Mouse (Mus musculus) left cerebral cortex, adult 11 months (tissue): Measurements from ENCODE around the gene Tapbpl.

Experiments used
- DNase-seq: peaks from one replicate; pipeline ENCODE4 v3.0.0; 2022; ENCODE audit warnings: low spot score

The Tapbpl gene

DNA sequence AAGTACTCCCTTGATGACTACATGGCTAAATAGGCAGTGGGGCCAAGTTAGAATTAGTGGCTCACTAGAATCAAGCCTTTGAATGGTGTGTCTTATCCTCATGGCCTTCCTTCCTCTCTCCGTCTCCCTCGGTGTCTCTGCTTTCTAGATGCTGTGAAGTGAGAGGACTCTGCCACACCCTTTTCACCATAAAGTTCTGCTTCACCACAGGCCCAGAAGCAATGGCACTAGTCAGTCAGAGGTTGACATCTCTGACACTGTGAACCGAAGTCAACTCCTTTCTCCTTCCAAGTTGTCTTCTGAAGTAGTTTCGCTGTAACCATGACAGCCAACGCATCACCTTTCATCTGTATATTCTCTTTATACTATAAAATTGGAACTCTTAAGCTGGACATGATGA lies 7.9 kb upstream of the Tapbpl start:
- DNase-seq, result no peak

DNA sequence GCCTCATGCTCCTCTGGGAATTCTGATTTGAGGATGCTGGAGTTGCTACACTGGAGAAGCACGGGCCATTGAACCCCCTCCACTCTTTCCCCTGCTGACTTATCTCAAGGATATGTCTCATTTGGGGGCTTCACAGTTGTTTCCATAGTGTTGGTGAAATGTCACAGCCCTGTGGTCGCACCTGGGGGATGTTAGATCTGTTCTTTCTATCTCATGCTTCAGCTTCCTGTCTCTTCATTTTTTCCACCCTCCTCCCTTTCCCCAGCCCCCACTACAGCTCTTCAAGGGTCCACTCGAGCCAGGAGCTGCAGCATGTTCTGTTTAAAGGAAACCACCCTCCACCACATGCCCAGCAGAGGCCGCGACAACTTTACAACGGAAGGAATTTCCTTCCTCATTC lies 6.7 kb upstream of the Tapbpl start:
- no peak for DNase-seq

DNA sequence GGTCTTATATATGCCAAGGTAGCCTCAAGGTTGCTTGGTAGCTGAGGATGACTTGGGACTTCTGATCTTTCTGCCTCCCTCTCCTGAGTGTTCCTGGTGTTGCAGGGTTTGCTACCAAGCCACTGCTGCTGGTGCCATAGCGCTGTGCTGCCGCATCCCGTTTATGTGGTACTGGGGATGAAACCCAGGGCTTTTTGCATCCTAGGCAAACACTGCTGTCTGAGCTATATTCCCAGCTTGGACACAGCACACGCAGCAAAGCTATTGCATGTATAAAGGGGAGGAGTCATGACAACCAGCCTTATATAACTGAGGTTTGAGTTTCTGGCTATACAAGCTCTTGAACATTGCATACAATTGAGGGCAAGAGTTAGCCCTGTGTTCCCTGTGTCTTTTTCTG lies 5.8 kb upstream of the Tapbpl start:
- no peak for DNase-seq

DNA sequence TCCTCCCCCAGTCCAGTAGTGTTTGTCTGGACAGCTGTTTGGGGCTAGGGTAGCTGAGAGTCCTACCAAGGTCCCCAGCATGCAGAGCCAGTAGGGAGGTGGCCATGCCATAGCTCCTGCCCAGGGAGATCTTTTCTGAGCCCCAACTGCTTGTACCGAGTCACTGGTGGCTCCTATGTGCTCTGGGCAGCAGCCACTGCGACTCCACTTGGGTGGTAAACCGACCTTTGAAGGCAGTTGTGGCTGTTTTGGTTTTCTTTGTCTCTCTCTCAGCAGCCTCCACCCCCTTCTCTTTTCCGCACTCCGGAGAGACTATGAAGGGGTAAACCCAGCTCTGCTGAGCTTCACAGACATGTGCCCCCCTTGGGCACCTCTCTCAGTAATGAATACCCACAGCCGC lies 5.1 kb upstream of the Tapbpl start, which contains the start of gene Cd27:
TSS of gene Cd27 (minus strand) at position 229 of the 400 bp plus-strand sequence.
- no peak for DNase-seq

DNA sequence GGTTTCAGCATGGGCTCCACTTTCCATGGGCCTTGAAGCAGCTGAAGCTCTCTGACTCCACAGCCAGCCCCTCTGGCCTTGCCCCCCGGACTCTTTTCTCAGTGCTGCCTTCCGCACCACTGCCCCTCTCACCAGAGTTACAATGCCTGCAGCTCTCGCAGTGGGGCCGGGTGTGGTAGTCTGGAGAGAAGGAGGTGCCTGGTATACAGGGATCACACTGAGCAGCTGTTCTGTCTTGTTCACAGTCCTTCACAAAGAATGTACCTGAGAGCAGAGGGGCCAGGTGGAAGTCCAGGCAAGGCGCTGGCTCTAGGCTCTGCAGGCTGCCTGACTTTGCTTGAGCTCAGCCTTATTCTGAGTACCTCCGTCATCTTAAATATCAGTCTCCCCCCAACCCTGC lies 4.7 kb upstream of the Tapbpl start:
- DNase-seq, result no peak

DNA sequence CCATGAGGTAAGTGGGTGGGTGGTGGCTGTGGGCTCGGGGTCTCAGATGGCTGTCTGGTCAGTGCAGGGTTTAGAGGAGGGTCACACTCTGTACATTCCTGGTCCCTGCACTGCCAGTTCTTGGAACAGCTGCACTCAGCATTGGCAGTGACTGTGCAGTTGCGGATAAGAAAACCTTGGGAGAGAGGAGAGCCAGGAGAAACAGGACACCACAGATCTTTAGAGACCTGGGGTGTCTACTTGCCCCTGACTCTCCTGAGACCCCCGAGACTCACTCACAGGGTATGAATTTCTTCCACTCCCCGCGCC lies 2.8 kb upstream of the Tapbpl start:
- no peak for DNase-seq

DNA sequence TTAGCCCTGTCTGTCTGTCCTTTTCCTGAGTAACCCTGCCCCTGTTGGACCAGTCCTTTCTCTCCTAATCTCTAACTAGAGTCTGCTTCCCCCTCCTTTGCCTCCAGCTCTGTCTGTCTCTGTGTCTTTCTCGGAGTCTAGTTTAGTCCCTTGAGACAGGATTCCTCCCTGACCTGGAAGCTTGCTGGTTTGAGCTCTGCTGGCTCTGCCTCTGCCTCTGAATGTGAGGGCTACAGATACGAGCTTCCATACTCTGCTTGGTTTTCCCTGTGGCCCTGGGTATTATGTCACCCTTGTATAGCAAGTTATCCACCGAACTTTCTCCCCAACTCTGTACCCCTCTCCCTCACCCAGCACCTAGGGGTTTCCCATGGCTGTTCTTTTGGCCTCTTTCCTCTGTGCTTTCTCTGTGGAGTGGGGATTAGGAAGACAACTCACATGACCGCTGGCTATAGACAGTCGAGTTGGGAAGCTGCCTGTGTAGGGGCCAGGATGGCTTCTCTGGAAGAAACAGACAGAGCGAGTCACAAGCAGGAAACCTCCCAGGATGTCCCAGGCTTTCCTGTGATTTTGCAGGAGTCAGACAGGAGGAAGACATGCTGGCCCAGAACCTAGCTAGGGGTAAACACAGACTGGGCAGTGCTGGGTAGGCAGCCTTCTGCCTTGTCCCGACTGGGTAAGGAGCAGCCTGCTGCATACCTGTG lies 2.3 kb upstream of the Tapbpl start:
- no peak for DNase-seq

DNA sequence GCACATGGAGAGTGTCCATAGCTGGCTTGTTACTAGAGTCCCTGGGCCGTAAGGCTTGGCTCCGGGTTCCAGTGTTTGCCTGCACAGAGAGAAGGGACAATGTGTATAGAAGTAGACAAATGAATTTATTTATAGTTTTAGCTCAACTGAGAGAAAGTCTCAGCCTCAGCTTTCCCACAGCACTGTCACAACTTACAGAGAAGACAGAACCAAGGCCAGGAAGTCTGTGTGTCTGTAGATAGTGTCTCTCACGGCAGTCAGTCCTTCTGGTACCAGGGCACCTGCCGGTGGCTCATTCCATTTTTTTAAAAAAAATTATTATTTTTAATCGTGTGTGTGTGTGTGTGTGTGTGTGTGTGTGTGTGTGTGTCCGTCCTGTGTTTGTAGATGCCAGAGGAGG lies 856 bp upstream of the Tapbpl start:
- DNase-seq, result no peak

DNA sequence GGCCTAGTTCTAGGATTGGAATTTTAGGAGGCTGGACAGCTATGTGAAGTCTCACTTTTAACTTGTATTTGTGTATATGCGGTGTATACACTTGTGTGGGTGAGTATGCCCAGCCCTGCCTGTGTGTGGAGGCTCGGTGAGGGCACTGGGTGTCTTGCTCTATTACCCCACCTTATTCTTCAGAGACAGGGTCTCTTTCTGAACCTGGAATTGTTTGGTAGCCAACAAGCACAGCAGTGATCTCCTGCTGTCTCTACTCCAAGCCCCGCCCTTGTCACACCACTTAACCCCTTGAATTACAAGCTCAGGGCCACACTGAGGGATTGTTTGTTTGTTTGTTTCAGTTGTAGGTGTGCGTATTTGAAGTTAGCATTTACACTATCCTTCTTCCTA lies 381 bp upstream of the Tapbpl start:
- DNase-seq, result no peak

DNA sequence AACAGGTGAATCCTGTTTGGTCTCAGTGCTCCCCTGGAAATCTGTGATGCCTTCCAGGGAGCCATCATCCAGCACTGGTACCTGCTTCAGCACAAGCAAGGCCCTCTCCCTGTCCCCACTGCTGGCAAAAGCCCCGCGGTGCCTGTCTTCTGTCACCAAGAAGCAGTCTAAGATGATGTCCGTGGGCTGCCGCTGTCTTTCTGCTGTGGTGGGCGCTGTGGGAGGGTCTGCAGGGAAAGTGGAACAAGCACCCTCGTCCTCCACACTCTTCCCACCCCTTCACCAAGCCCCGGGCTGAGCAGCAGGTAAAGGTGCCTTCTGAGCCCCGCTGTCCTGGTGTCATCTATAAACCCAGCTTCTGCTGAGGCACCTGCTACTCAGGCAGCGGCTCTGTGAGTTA lies 1.1 kb downstream of the Tapbpl start:
- DNase-seq, result no peak

DNA sequence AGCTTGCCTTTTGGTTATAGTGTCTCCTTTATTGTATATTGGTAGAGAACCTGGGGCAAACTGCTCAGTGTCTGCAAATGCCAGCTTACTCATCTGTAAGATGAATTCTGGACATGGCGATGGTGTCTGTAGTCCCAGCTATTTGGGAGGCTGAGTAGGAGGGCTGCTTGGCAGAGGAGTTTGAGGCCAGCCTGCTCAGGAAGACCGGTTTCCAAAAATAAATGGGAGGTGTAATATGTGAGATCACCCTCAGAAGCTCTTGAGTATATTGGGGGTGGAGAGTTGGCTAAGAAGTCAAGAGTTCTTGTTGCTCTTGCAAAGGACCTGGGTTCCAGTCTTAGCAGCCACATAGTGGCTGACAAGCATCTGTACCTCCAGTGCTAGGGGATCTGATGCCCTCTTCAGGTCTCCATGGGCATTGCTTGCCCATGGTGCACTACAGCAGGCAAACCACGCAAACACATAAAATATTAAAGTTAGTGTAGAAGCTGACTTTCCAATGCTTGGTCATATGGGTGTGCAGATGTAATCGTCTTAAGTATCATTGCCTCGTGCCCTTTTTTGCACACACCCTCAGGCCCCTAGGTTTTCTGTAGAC lies 6.0 kb downstream of the Tapbpl start:
- DNase-seq, result peak; percentile 38

DNA sequence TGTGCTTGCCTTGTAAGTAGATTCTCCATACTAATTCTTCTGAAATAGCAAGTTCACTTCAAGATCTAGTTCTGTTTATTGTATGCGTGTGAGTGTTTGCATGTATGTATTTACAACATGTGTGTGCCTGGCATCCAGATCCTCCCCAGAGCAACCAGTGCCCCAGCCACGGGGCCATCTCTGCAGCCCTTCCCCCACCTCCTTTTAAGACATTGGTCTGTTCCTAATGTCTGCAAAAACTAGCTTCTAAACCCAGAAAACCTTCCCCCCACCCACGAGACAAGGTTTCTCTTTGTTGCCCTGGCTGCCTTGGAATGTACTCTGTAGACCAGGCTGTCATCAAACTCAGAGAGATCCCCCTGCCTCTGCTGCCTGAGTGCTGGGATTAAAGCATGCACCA lies 9.1 kb downstream of the Tapbpl start:
- no peak for DNase-seq

DNA sequence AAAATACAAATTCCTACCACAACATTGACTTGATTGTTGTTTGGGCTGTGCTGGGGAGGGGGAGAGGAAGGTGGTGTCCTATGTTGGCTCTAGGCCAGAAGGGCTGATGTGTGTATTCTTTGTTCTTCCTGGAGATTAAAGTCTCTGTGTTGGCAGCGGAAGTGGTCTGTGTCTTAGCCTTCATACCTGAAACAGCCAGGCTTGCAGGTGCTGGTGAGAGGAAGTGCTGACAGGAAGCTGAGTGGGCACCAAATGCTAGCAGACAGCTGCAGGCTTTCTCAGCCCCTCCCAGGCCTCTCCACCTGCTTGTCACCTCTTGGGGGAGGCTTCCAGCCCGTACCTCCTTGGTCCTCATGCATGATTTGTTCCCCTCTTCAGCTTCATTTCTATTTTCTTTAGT lies 9.5 kb downstream of the Tapbpl start:
- DNase-seq, result no peak

DNA sequence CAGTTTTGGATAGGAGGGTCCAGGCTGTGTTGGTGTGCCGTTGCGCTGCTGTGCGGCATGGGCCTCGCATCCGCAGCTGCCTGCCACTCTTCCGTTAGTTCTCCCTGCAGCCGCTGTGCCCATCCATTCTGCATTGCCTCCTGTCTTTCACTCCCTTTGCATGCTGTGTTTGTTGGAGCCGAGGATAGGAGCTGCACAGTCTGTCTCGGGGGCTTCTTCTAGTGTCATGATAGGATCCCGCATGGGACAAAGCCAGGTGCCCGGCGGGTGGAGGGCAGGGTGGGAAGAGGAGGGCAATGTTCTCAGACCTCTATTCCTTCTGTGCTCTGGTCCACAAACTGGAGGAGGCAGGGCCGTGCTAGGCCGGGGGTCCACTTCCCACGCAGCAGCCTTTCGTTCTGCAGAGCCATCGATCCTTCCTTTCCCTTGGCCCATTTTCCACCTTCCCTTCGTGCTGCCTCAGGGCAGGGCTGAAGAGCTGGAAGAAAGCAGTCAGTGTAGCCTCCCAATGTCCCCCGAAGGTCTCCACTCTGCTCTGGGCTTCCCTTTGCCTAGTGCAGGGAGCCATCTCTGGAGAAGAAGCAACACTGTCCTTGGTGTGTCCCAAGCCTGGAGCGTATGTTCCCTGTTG lies 10.4 kb downstream of the Tapbpl start:
- no peak for DNase-seq

DNA sequence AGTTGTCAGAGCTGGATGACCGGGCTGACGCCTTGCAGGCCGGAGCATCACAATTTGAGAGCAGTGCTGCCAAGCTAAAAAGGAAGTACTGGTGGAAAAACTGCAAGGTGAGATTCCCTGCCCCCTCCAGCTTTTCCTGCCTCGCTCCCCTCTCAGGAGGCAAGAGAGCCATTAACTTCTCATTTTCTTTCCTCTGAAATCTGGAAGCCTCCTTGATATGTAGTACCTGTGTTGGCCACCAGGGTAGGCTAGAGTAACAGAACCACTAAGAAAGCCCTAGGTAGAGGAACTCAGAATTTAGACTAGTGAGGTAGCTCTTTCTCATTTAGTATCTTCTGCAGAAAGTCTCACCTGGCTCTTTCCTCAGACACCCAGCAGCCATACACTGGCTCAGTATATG lies 12.7 kb downstream of the Tapbpl start:
- peak; percentile 73 for DNase-seq

DNA sequence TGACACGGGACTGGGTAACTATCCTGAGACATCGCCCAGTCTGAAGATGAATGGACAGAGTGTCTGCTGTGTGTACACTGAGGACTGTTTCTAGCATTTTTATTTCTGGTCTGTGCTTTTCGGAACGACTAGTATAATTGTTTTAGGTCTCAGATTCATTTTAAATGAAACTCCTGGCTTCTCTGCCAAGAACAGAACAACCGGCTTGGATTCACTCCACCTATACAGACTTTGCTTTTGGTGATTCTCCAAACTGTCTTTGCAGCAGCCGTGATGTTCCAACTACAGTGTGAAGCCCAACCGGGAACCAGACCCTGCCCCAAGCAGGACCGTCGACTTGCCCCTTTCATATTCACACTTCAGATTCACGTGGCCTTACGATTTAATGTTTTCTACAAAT lies 13.8 kb downstream of the Tapbpl start:
- no peak for DNase-seq

DNA sequence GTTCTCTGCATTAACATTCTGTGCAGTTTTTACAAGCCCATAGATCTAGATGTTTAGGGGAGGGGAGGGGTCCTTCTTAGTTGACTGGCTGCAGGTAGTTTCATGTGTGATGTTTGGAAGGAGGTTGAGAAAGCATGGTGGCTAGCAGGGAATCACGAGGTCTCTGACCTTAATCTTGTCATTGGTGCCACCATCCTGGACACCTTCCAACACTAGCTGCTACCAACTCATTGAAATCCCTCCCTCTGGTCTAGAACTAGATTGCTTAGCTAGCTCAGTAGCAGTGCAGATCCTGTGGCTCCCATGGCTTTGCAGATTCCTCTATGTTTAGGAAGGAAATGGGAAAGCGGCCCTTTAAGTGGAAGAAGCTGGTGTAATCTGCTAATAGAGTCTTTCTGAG lies 14.8 kb downstream of the Tapbpl start:
- DNase-seq, result no peak

DNA sequence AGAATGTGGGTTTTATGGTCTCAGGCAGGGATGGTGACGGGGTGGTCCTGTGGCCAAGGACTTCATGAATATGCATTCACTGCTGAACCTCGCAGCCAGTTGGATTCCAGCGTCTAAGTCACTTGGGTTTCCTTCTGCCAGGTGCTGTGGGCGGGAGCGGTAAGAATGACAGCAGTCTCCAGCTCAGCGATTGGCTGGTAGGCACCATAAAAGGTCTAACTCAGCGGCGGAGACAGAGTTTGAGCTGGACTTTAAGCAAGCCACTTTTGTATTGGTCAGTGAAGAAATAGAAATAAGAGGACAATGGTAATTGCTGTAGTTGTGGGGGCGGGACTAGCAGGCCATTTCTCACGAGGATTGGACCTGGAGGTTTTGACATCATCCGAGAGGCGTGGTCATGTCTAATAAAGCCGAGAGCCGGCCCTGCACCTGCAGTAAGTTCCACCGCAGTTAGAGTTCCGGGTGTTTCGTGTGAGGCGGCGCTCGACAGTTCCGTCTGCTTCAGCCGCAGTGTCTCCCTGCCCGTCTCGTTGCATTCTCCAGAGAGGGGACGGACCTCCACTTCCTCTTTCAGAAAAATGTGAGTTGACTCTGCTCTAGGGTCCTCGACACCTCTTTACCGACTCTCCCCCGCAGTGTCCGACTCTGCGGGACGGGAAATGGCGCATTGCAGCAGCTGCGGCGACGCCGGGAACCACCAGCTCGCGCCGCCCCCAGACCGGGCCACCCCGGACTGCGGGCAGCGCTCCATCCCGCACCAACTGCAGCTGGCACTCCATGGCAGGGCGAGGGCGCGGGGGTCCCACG lies 16.3 kb downstream of the Tapbpl start, which contains the start of gene Vamp1:
TSS of gene Vamp1 (plus strand) at position 404 of the 807 bp plus-strand sequence.
- DNase-seq, result peak; percentile 97

DNA sequence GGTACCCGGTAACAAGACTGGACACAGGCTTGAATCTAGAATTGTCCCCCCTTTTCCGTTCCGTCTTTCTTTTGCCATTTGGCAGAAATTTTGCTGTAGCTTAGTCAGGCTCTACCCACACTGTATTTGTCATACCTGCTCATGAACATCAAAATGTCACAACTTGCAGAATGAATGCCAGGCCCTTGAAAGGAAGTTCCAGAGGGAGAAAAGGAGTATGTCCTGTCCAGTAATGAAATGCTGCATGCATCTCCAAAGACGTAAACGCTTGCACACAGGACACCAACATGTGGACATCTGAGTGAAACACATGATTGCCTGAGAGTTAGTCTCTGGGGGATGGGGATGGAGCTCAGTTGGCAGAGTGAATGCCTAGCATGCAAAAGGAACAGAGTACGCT lies 17.9 kb downstream of the Tapbpl start:
- DNase-seq, result no peak

DNA sequence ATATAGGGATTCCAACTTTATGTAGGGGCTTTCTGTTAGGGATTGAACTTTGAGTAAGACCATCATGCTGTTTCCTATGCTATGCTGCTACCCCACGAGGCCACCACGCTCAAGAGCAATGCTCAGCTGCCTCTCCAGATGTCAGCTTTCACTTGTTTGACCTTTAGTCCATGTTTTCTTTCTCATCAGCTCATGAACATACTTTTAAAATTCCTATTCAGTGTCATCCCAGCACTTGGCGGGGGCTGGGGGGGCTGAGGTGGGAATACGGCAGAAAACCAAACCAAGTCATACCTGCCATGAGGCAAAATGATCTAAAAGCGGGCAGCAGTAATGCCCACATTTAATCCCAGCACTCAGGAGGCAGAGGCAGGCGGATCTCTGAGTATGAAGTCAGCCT lies 18.5 kb downstream of the Tapbpl start:
- DNase-seq, result no peak

DNA sequence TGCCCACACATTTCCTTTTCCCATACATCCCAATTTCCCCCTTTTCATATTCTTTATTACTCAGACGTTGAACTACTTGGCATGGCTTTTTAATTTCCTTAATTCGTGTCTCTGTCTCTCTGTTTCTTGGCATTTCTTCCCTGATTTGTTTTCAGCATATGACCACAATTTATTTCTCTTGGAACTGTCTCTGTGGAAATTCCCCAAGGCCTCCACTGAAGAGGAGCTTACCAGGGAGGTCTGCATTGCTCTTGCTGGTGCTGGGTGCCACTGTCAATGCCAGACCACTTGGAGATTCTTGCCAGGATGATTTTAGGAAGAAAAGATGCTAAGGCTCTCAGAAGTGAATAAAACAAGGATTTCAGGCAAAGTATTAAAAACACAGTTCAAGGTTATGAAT lies 19.0 kb downstream of the Tapbpl start:
- no peak for DNase-seq

DNA sequence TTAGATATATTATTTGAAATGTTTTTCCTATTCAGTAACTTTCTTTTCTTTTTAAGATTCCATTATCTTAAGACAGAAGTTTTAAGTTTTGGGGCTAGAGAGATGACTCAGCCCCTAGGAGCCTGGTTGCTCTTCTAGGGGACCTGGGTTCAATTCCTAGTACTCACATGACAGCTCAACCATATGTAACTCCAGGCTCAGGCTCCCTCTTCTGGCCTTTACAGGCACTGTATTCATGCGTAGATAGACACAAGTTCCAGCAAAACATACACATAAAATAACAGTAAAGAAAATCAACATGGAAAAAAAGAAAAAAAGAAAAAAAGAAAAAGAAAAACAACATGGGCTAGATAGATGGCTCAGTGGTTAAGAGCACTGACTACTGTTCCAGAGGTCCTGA lies 21.2 kb downstream of the Tapbpl start:
- DNase-seq, result no peak

DNA sequence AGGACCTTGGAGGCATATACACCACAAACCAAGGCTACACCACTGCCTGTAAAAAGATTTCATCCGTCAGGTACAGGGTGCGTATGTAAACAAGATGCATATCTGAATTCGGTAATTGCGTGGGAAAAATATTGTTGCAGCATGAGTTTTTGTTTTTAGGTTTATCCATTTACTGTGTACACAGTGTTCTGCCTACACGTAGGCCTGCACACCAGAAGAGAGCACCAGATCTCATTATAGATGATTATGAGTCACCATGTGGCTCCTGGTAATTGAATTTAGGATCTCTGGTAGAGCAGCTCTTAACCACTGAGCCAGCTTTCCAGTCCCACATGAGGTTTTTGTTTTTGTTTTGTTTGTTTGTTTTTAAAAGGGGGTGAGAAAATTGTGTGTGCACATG lies 34.5 kb downstream of the Tapbpl start:
- DNase-seq, result no peak
